Mouse (Mus musculus) liver, embryonic 14.5 days (tissue): Measurements from ENCODE around the gene Slc41a3. TPM values are rescaled to one million over a fixed set of nuclear protein-coding genes. Genes with fewer than 3 reads are reported as not detected.

ENCODE experiments used
- ATAC-seq: fragments of 200-750 bp; cut with Nextera tagmentation; 2 replicates; pipeline ENCODE4 v1.8.0; 2017; ENCODE audit warnings: moderate number of reproducible peaks, mild to moderate bottlenecking, moderate library complexity; ENCODE audit not compliant: insufficient read depth
- DNase-seq, 3 experiments: peaks; one replicate each; pipeline ENCODE4 v3.0.0-alpha.2; 2012 to 2013; ENCODE audit warnings: low read depth in 3 of 3, low spot score in 3 of 3
- H3K27ac ChIP-seq: fragments of 300-500 bp; sonication (generic); 2 replicates; pipeline ENCODE4 v1.5.1; 2014; ENCODE audit warnings: moderate library complexity, mild to moderate bottlenecking, control low read depth, inconsistent platforms
- H3K27me3 ChIP-seq: fragments of 300-500 bp; sonication (generic); 2 replicates; pipeline ENCODE4 v1.6.1; 2014; ENCODE audit warnings: mild to moderate bottlenecking, low read length, moderate library complexity; ENCODE audit not compliant: control insufficient read depth, insufficient read depth
- H3K36me3 ChIP-seq: fragments of 300-500 bp; sonication (generic); replicated peaks from 2 replicates; pipeline ENCODE4 v1.6.1; 2014; ENCODE audit warnings: low read depth; ENCODE audit not compliant: control insufficient read depth, insufficient read depth
- H3K4me1 ChIP-seq, 2 experiments: fragments of 200-500 bp in 1 of 2; fragments of 300-500 bp in 1 of 2; sonication (generic) in 1 of 2; replicated peaks; 2 replicates each; pipeline ENCODE4 v1.6.1; 2012 to 2014; ENCODE audit warnings: antibody characterized with exemption in 1 of 2, inconsistent platforms in 1 of 2, low read length in 1 of 2; ENCODE audit not compliant: control insufficient read depth in 2 of 2, insufficient read depth in 2 of 2
- H3K4me2 ChIP-seq: fragments of 300-500 bp; sonication (generic); 2 replicates; pipeline ENCODE4 v1.6.1; 2014; ENCODE audit warnings: low read depth, mild to moderate bottlenecking, control low read depth, moderate library complexity
- H3K4me3 ChIP-seq, 2 experiments: fragments of 200-500 bp in 1 of 2; fragments of 300-500 bp in 1 of 2; sonication (generic) in 1 of 2; 2 replicates each; pipeline ENCODE4 v1.5.1; 2012 to 2014; ENCODE audit warnings: low read depth in 2 of 2, low read length in 2 of 2, mild to moderate bottlenecking in 2 of 2, control low read depth in 1 of 2, inconsistent platforms in 1 of 2, moderate library complexity in 1 of 2; ENCODE audit not compliant: insufficient read depth in 1 of 2
- H3K9ac ChIP-seq: fragments of 300-500 bp; sonication (generic); replicated peaks from 2 replicates; pipeline ENCODE4 v1.6.1; 2014; ENCODE audit warnings: mild to moderate bottlenecking, control low read depth, moderate library complexity
- H3K9me3 ChIP-seq: fragments of 300-500 bp; sonication (generic); 2 replicates; pipeline ENCODE4 v1.6.1; 2016; ENCODE audit warnings: low read length, mixed read lengths; ENCODE audit not compliant: control insufficient read depth
- CTCF ChIP-seq: IDR thresholded peaks from 2 replicates; pipeline ENCODE4 v1.5.1; 2016; ENCODE audit warnings: antibody characterized with exemption, low read depth, control low read depth
- EP300 ChIP-seq: IDR thresholded peaks from 2 replicates; pipeline ENCODE4 v1.6.1; 2016; ENCODE audit warnings: antibody characterized with exemption, low read depth
- WGBS: fragments of 180-500 bp; shearing (Covaris S2); extraction: QIAGEN DNeasy Blood & Tissue Kit; methylation state at CpG from one replicate; pipeline ENCODE4 v1.1.7; 2014; ENCODE audit not compliant: insufficient replicate concordance; 5-methylcytosine and 5-hydroxymethylcytosine counted together
- polyA plus RNA-seq, 2 experiments: library from polyadenylated mRNA; depleted of rRNA in 1 of 2; stranded (reverse) in 1 of 2; unstranded in 1 of 2; fragments of >200 nt; fragmentation: Nextera tagmentation in 1 of 2; extraction: Ambion mirVana in 1 of 2; gene quantifications; 2 replicates each; pipeline versions ENCODE4 v1.2.1 to v1.2.3; 2012 to 2014

Slc41a3 gene
- polyA plus RNA-seq, 2 experiments = 23.5 to 27.6 TPM

- H3K4me2 ChIP-seq = no peak overlapping the region
- H3K4me3 ChIP-seq = no peak overlapping the region
- peaks cover under 1 to 1% of the 10 kb centered on the region in 2 experiments for H3K4me1 ChIP-seq
- no peak for TF ChIP-seq EP300
- no peak for TF ChIP-seq CTCF
- ATAC-seq (no peak), DNase-seq (no peak)
- no peaks in the 10 kb centered on the region for H3K36me3 ChIP-seq
- WGBS = 68% methylated on average over 4 of the region's 4 CpGs
- no peak overlapping the region for H3K9ac ChIP-seq
- H3K27ac ChIP-seq = no peak overlapping the region
- no peaks in the 10 kb centered on the region for H3K27me3 ChIP-seq
- H3K9me3 ChIP-seq = no peaks in the 10 kb centered on the region
These were observed 7.5 kb upstream of the Slc41a3 start for GRCm38 (mm10) chr6:90597060-90597459.

GRCm38 (mm10) chr6:90597592-90597991 is 6.9 kb upstream of the Slc41a3 start:
- Histone ChIP-seq H3K9me3 (no peaks in the 10 kb centered on the region), H3K27me3 (no peaks in the 10 kb centered on the region), H3K4me1 (peaks cover 5 to 6% of the 10 kb centered on the region in 2 experiments), H3K4me2 (no peak overlapping the region), H3K4me3 (no peak overlapping the region), H3K27ac (no peak overlapping the region), H3K36me3 (no peaks in the 10 kb centered on the region), H3K9ac (no peak overlapping the region)
- ATAC-seq (no peak), DNase-seq (no peak)
- 61% methylated on average over 2 of the region's 2 CpGs for WGBS
- TF ChIP-seq CTCF (no peak), EP300 (no peak)

- TF ChIP-seq CTCF (no peak), EP300 (no peak)
- Histone ChIP-seq H3K9me3 (no peaks in the 10 kb centered on the region), H3K4me3 (no peak overlapping the region), H3K36me3 (no peaks in the 10 kb centered on the region), H3K4me1 (peaks cover 6 to 8% of the 10 kb centered on the region in 2 experiments), H3K27ac (no peak overlapping the region), H3K27me3 (no peaks in the 10 kb centered on the region), H3K9ac (no peak overlapping the region), H3K4me2 (no peak overlapping the region)
- ATAC-seq (no peak), DNase-seq (no peak)
- WGBS = 64% methylated on average over 6 of the region's 6 CpGs
These were observed 6.3 kb upstream of the Slc41a3 start for GRCm38 (mm10) chr6:90598197-90598596.

- no peak overlapping the region for H3K9ac ChIP-seq
- 50% methylated on average over 4 of the region's 4 CpGs for WGBS
- H3K27me3 ChIP-seq = no peaks in the 10 kb centered on the region
- H3K4me1 ChIP-seq = peaks cover 14 to 15% of the 10 kb centered on the region in 2 experiments
- no peak overlapping the region for H3K4me2 ChIP-seq
- H3K9me3 ChIP-seq = no peaks in the 10 kb centered on the region
- TF ChIP-seq CTCF (no peak), EP300 (no peak)
- no peak overlapping the region for H3K27ac ChIP-seq
- H3K4me3 ChIP-seq = no peak overlapping the region
- ATAC-seq (no peak), DNase-seq (no peak)
- H3K36me3 ChIP-seq = no peaks in the 10 kb centered on the region
These were observed 4.2 kb upstream of the Slc41a3 start for GRCm38 (mm10) chr6:90600351-90600750.

- TF ChIP-seq EP300 (no peak), CTCF (no peak)
- Histone ChIP-seq H3K4me3 (no peak overlapping the region), H3K27me3 (no peaks in the 10 kb centered on the region), H3K36me3 (no peaks in the 10 kb centered on the region), H3K4me1 (peaks cover 24% of the 10 kb centered on the region in 2 experiments), H3K27ac (no peak overlapping the region), H3K4me2 (no peak overlapping the region), H3K9ac (no peak overlapping the region), H3K9me3 (no peaks in the 10 kb centered on the region)
- ATAC-seq = no peak
- WGBS = 40% methylated on average over 7 of the region's 7 CpGs
- DNase-seq = no peak
These were observed 2.8 kb upstream of the Slc41a3 start for GRCm38 (mm10) chr6:90601736-90602135.
